Mouse (Mus musculus): Measurements from ENCODE around the gene Ttll4.

GRCm38 (mm10) chr1:74697416-74697815, 35.9 kb downstream of the Ttll4 start:
- no peak for TF ChIP-seq POLR2A (IDR thresholded peaks at IDR 0.05; ENCODE audit: insufficient read depth, low read length)
- no peak for TF ChIP-seq CTCF (IDR thresholded peaks at IDR 0.05; ENCODE audit: low read depth, low read length)
- no peak for TF ChIP-seq EP300 (IDR thresholded peaks at IDR 0.05; ENCODE audit: insufficient read depth, low read depth, low read length)

Measured in ES-Bruce4 (cell line).